Comparison of ENCODE assay signal across 8 mouse cellular contexts in the genomic region with DNA sequence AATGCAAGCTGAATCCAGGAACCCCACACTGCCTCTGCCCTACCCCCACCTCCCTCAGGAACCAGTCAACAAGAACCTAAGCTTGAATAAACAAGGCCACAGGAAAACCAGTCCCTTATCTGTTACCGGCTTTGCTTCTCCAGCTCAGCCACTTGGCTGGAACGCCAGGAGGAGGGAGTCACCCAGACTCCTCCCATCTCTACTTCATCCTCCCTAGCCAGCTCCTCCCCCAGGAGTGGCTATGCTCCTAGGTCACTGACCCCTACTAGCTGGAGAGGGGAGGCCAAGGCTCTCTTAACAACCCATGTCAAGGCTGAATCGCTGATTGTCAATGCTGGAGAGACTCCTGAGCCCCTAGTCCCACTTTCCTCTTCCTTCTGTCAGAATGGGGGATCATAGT. TPM values are rescaled to one million over a fixed set of nuclear protein-coding genes. Genes with fewer than 3 reads are reported as not detected.
DNase-seq lines count a peak whose midpoint lies in the region; ATAC-seq and TF ChIP-seq lines count a peak whose summit lies in the region.

No protein-coding gene starts in this region.

- no peak for TF ChIP-seq EP300 in ES-Bruce4 (IDR thresholded peaks at IDR 0.05; ENCODE audit: insufficient read depth, low read depth, low read length)

- no peak overlapping the region for H3K27ac ChIP-seq in ES-Bruce4 (ENCODE audit: insufficient read depth, low read length)
- H3K27ac ChIP-seq in lung, embryonic 14.5 days (ENCODE audit: low read depth) = peak overlapping the region; percentile 85

- peak overlapping the region; percentile 6; the same call in 1 of the 2 replicates for H3K4me3 ChIP-seq in ES-Bruce4 (ENCODE audit: low read depth, low read length)
- no peak overlapping the region for H3K4me3 ChIP-seq in lung, embryonic 14.5 days (ENCODE audit: low read depth, low read length)

- no peaks in the 10 kb centered on the region for H3K27me3 ChIP-seq in ES-Bruce4 (ENCODE audit: control insufficient read depth, insufficient read depth, low read length, poor library complexity, severe bottlenecking)
- H3K27me3 ChIP-seq in lung, embryonic 14.5 days (ENCODE audit: insufficient read depth, low read length) = no peaks in the 10 kb centered on the region

- peaks cover 3% of the 10 kb centered on the region for H3K4me1 ChIP-seq in ES-Bruce4 (ENCODE audit: control insufficient read depth, insufficient read depth, low read length)
- peaks cover 27% of the 10 kb centered on the region for H3K4me1 ChIP-seq in lung, embryonic 14.5 days (ENCODE audit: insufficient read depth)

- H3K36me3 ChIP-seq in ES-Bruce4 (ENCODE audit: control insufficient read depth, insufficient read depth, low read length, poor library complexity, severe bottlenecking) = no peaks in the 10 kb centered on the region
- no peaks in the 10 kb centered on the region for H3K36me3 ChIP-seq in lung, embryonic 14.5 days (ENCODE audit: insufficient read depth)

- ATAC-seq in granulocyte monocyte progenitor cell, adult 5-6 weeks (replicated peaks; ENCODE audit: poor library complexity, severe bottlenecking) = 0 out of 2 replicates have a peak, but pooled peaks have one; percentile 35
- peak; percentile 83 for ATAC-seq in lung, embryonic 14.5 days (ENCODE audit: insufficient read depth)
- no peak for ATAC-seq in CD4-positive, CD25-positive, alpha-beta regulatory T cell, adult 4 months

- H3K9ac ChIP-seq in ES-Bruce4 (ENCODE audit: low read depth, poor library complexity, severe bottlenecking) = no peak overlapping the region
- H3K9ac ChIP-seq in lung, embryonic 14.5 days = no peak overlapping the region

- peak; percentile 81 for DNase-seq in adrenal gland, postnatal 14 days
- peak; percentile 72 for DNase-seq in kidney, adult 18-20 months
- peak; percentile 75 for DNase-seq in lung, embryonic 14.5 days
- DNase-seq in testis, postnatal 14 days (ENCODE audit: low spot score) = peak; percentile 43
- no peak for DNase-seq in right cerebral cortex, postnatal 25 days

- no peak overlapping the region for H3K4me2 ChIP-seq in lung, embryonic 14.5 days

- TF ChIP-seq CTCF in ES-Bruce4 (IDR thresholded peaks at IDR 0.05; ENCODE audit: low read depth, low read length) = no peak
- no peak for TF ChIP-seq CTCF in lung, embryonic 14.5 days (IDR thresholded peaks at IDR 0.05; ENCODE audit: low read depth)

- no peaks in the 10 kb centered on the region for H3K9me3 ChIP-seq in ES-Bruce4 (replicated peaks; ENCODE audit: control insufficient read depth, insufficient read depth, low read length, poor library complexity, severe bottlenecking)
- no peaks in the 10 kb centered on the region for H3K9me3 ChIP-seq in lung, embryonic 14.5 days (ENCODE audit: low read depth, low read length)

- TF ChIP-seq POLR2A in ES-Bruce4 (IDR thresholded peaks at IDR 0.05; ENCODE audit: insufficient read depth, low read length) = no peak

- WGBS in lung, embryonic 14.5 days = 5% methylated on average over 3 of the region's 3 CpGs

RNA-seq across cellular contexts. Expression of a gene that starts 28.9 kb away (rescaled TPM):
- polyA plus RNA-seq in ES-Bruce4 (2011; ENCODE audit: insufficient read depth, insufficient read length, low read depth, missing spikeins) = 71.6 and 75.7 TPM in 2 replicates
- total RNA-seq in adrenal gland, postnatal 14 days (2021) = 197 and 204 TPM in 2 replicates
- 1.9 and 8.5 TPM in 2 replicates for total RNA-seq in granulocyte monocyte progenitor cell, adult 5-6 weeks (2014; fragmentation: Nextera tagmentation)
- total RNA-seq in granulocyte monocyte progenitor cell, adult 5-6 weeks (2017) = 0.36 and 0.56 TPM in 2 replicates
- 190 and 192 TPM in 2 replicates for polyA plus RNA-seq in lung, embryonic 14.5 days (2014; fragmentation: Nextera tagmentation; extraction: Ambion mirVana)
- polyA plus RNA-seq in CD4-positive, CD25-positive, alpha-beta regulatory T cell, adult 4 months (2017; shearing (Covaris generic)) = 100 to 1,000 TPM; 139 to 188 TPM
